Mouse (Mus musculus): ENCODE data around the gene Ttyh1. TPM values are rescaled to one million over a fixed set of nuclear protein-coding genes. Genes with fewer than 3 reads are reported as not detected.

Ttyh1 gene
- polyA plus RNA-seq, 1 experiment from 2014 or later, result 4.3 TPM

- peaks cover 3% of the 10 kb centered on the region; the same call in 1 of the 2 replicates for H3K27me3 ChIP-seq (ENCODE audit: control insufficient read depth, insufficient read depth, low read length)
- no peak overlapping the region for H3K27ac ChIP-seq (replicated peaks)
- no peak overlapping the region for H3K4me2 ChIP-seq (replicated peaks; ENCODE audit: low read depth)
- no peaks in the 10 kb centered on the region for H3K4me1 ChIP-seq (replicated peaks; ENCODE audit: control insufficient read depth, insufficient read depth)
- H3K4me3 ChIP-seq (ENCODE audit: low read depth, low read length), result no peak overlapping the region
- no peaks in the 10 kb centered on the region for H3K9me3 ChIP-seq (ENCODE audit: control insufficient read depth, low read length)
- no peak overlapping the region for H3K9ac ChIP-seq (ENCODE audit: low read length)
- no peak for ATAC-seq (ENCODE audit: low FRiP score, low TSS enrichment)
- no peak for DNase-seq (ENCODE audit: low spot score)
- H3K36me3 ChIP-seq (ENCODE audit: control insufficient read depth, insufficient read depth, low read length), result no peaks in the 10 kb centered on the region
- TF ChIP-seq EP300 (optimal IDR thresholded peaks at IDR 0.05) (no peak), CTCF (IDR thresholded peaks at IDR 0.05; ENCODE audit: low read depth) (no peak)
- 65% methylated on average over 8 of the region's 8 CpGs for WGBS
Measured at GRCm38 (mm10) chr7:4117050-4117814, 2.0 kb upstream of the Ttyh1 start.

DNA sequence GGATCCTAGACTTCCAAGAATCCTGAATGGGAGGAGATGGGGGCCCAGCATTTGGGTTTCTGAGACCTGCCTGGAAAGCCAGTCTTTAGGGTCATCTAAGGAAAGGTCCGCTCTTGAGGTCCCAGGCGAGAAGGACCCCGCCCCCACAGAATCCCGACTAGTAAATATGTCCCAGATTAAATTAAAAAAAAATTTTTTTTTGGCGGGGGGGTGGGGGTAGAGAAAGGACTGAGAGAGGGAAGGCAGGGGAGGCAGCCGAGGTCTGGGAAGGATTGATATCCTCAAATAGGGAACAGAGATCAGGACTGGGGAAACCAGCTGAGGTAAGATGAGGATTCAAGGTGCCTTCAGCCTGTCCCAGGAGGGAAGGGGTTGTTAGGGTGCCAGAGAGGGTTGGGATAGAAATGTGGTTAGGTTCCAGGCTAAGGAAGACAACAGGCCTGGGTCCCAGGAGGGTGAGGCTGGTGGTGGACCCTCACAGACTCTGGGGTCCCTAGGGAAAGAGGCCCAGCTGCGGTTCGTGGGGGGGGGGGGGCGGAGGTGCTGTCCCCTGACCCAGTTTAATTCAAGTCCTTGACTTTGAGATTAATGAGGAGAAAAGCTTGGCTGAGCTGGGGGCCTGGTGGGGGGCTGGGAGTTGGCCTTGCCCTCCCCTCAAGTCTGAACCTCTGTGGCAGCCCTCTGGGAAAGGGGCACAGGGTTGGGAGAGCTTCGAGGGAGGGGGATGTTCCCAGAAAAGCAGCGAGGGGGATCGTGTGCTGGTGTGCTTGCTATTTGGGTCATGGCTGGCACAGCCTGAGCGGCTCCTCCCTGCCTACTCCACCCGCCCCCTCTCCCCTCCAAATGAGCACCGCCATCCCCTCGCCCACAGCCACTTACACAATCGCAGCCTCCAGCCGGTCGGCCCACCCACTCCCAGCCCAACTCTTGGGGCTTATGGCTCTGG lies 1.0 kb downstream of the Ttyh1 start:
- 29% methylated on average over 16 of the region's 19 CpGs for WGBS
- H3K4me1 ChIP-seq (replicated peaks; ENCODE audit: control insufficient read depth, insufficient read depth), result no peaks in the 10 kb centered on the region; the same call in 1 of the 2 replicates
- H3K4me2 ChIP-seq (replicated peaks; ENCODE audit: low read depth), result peak overlapping the region; percentile 62
- H3K36me3 ChIP-seq (ENCODE audit: control insufficient read depth, insufficient read depth, low read length), result no peaks in the 10 kb centered on the region
- TF ChIP-seq CTCF (IDR thresholded peaks at IDR 0.05; ENCODE audit: low read depth) (no peak), EP300 (optimal IDR thresholded peaks at IDR 0.05) (no peak)
- H3K27me3 ChIP-seq (ENCODE audit: control insufficient read depth, insufficient read depth, low read length), result peaks cover 3% of the 10 kb centered on the region; the same call in 1 of the 2 replicates
- ATAC-seq (ENCODE audit: low FRiP score, low TSS enrichment) (no peak), DNase-seq (ENCODE audit: low spot score) (no peak)
- H3K27ac ChIP-seq (replicated peaks), result no peak overlapping the region
- peak overlapping the region; percentile 37; the same call in 1 of the 2 replicates for H3K4me3 ChIP-seq (ENCODE audit: low read depth, low read length)
- H3K9me3 ChIP-seq (ENCODE audit: control insufficient read depth, low read length), result no peaks in the 10 kb centered on the region
- H3K9ac ChIP-seq (ENCODE audit: low read length), result no peak overlapping the region

DNA sequence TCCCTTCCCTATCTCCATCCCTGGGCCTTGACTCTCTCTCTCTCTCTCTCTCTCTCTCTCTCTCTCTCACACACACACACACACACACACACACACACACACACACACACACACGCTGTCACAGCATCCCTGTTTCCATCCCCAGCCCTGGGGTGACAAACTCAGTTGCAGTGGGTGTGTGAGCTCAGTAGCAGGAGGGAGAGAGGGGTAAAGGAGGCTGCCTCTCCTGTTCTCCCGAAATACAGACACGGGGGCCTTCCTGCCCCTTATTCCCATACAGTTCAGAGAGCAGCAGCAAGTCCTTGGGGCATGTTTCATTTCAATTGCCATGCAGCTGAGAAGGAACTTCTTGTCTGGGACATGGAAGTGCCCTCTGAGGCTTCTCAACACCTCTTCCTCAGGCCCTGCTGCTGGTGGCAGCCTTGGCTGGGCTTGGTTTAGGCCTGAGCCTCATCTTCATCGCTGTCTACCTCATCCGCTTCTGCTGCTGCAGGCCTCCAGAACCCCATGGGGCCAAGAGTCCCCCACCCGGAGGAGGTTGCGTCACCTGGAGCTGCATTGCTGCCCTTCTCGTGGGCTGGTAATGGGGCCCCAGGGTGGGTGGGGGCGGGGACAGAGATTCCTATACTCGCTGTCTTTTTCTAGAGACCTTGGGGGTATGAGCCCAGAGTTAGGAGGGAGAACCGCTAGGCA lies 3.0 kb downstream of the Ttyh1 start:
- no peaks in the 10 kb centered on the region for H3K36me3 ChIP-seq (ENCODE audit: control insufficient read depth, insufficient read depth, low read length)
- no peaks in the 10 kb centered on the region; the same call in 1 of the 2 replicates for H3K4me1 ChIP-seq (replicated peaks; ENCODE audit: control insufficient read depth, insufficient read depth)
- no peak overlapping the region for H3K9ac ChIP-seq (ENCODE audit: low read length)
- peaks cover 3% of the 10 kb centered on the region; the same call in 1 of the 2 replicates for H3K27me3 ChIP-seq (ENCODE audit: control insufficient read depth, insufficient read depth, low read length)
- no peaks in the 10 kb centered on the region for H3K9me3 ChIP-seq (ENCODE audit: control insufficient read depth, low read length)
- TF ChIP-seq CTCF (IDR thresholded peaks at IDR 0.05; ENCODE audit: low read depth), result no peak
- TF ChIP-seq EP300 (optimal IDR thresholded peaks at IDR 0.05), result no peak
- ATAC-seq (ENCODE audit: low FRiP score, low TSS enrichment) (no peak), DNase-seq (ENCODE audit: low spot score) (no peak)
- 52% methylated on average over 11 of the region's 11 CpGs for WGBS
- H3K27ac ChIP-seq (replicated peaks), result no peak overlapping the region
- H3K4me3 ChIP-seq (ENCODE audit: low read depth, low read length), result no peak overlapping the region
- H3K4me2 ChIP-seq (replicated peaks; ENCODE audit: low read depth), result no peak overlapping the region

DNA sequence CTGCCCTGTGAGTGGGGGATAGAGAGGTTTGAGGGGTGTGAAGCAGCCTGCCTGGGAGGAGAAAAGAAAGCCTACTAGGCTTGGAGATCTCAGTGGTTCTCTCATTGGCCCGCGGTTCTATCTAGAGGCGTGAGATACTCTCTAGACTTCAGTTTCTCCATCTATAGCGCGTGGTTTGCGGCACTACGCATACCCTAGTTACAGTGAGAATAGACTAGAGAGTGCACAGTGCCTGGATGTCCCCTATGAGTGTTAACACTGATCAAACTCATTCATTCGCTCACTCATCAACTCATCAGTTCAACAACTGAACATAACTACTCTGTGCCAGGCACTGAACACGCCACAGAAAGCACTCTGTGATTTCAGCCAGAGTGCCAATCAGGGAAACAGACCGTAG lies 3.6 kb downstream of the Ttyh1 start:
- H3K36me3 ChIP-seq (ENCODE audit: control insufficient read depth, insufficient read depth, low read length), result no peaks in the 10 kb centered on the region
- peaks cover 3% of the 10 kb centered on the region; the same call in 1 of the 2 replicates for H3K27me3 ChIP-seq (ENCODE audit: control insufficient read depth, insufficient read depth, low read length)
- no peak overlapping the region for H3K4me2 ChIP-seq (replicated peaks; ENCODE audit: low read depth)
- no peak for TF ChIP-seq EP300 (optimal IDR thresholded peaks at IDR 0.05)
- no peak for TF ChIP-seq CTCF (IDR thresholded peaks at IDR 0.05; ENCODE audit: low read depth)
- no peak overlapping the region for H3K27ac ChIP-seq (replicated peaks)
- no peak for DNase-seq (ENCODE audit: low spot score)
- no peaks in the 10 kb centered on the region; the same call in 1 of the 2 replicates for H3K4me1 ChIP-seq (replicated peaks; ENCODE audit: control insufficient read depth, insufficient read depth)
- 87% methylated on average over 10 of the region's 10 CpGs for WGBS
- H3K9me3 ChIP-seq (ENCODE audit: control insufficient read depth, low read length), result no peaks in the 10 kb centered on the region
- ATAC-seq (ENCODE audit: low FRiP score, low TSS enrichment), result no peak
- no peak overlapping the region for H3K4me3 ChIP-seq (ENCODE audit: low read depth, low read length)
- H3K9ac ChIP-seq (ENCODE audit: low read length), result no peak overlapping the region

DNA sequence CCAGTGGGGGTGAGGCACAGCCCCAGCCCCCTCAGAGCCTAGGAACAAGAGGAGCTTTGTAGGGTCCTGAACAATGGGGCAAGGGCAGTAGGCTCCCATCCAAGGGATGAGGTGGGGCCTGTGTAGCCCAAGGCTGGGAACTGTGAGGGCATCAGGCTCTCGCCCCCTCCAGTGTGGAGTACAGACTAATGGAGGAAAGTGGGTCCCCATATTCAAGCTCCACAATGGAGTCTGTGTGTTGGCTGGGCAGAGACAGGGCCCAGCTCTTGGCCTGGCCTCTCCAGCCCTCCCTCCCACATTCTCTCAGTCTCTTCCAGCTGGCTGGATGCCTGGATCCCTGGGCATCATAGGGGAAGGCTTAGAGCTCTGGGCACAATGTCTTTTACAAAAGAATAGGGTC lies 4.5 kb downstream of the Ttyh1 start:
- 77% methylated on average over 1 of the region's 1 CpGs for WGBS
- Histone ChIP-seq H3K27ac (replicated peaks) (no peak overlapping the region), H3K36me3 (ENCODE audit: control insufficient read depth, insufficient read depth, low read length) (no peaks in the 10 kb centered on the region), H3K4me1 (replicated peaks; ENCODE audit: control insufficient read depth, insufficient read depth) (no peaks in the 10 kb centered on the region; the same call in 1 of the 2 replicates), H3K4me2 (replicated peaks; ENCODE audit: low read depth) (no peak overlapping the region), H3K4me3 (ENCODE audit: low read depth, low read length) (no peak overlapping the region), H3K27me3 (ENCODE audit: control insufficient read depth, insufficient read depth, low read length) (peaks cover 3% of the 10 kb centered on the region; the same call in 1 of the 2 replicates), H3K9ac (ENCODE audit: low read length) (no peak overlapping the region), H3K9me3 (ENCODE audit: control insufficient read depth, low read length) (no peaks in the 10 kb centered on the region)
- ATAC-seq (ENCODE audit: low FRiP score, low TSS enrichment) (peak; percentile 19; the same call in 1 of the 2 replicates), DNase-seq (ENCODE audit: low spot score) (no peak)
- TF ChIP-seq EP300 (optimal IDR thresholded peaks at IDR 0.05), result no peak
- TF ChIP-seq CTCF (IDR thresholded peaks at IDR 0.05; ENCODE audit: low read depth), result no peak

All from stomach, postnatal 0 days (tissue).